Mouse (Mus musculus) lung, adult 2 months (tissue): ENCODE data around the gene Hist1h3a. TPM values are rescaled to one million over a fixed set of nuclear protein-coding genes. Genes with fewer than 3 reads are reported as not detected.
"Not testable (repeated sequence)": the region's sequence is repeated elsewhere in the genome, so short reads cannot be mapped to it uniquely, and the experiment has no call there.

ENCODE experiments used
- DNase-seq: peaks from one replicate; pipeline ENCODE4 v3.0.0; 2022
- H3K4me1 ChIP-seq: fragments of 200-500 bp; 2 replicates; pipeline ENCODE4 v1.6.1; 2011; ENCODE audit warnings: low read length; ENCODE audit not compliant: control insufficient read depth, insufficient read depth
- H3K4me3 ChIP-seq: fragments of 200-500 bp; replicated peaks from 2 replicates; pipeline ENCODE3; 2011; ENCODE audit warnings: low read depth, mild to moderate bottlenecking, control low read depth, low read length; ENCODE audit errors: extremely low read depth
- CTCF ChIP-seq: fragments of 200-500 bp; IDR thresholded peaks from 2 replicates; pipeline ENCODE4 v1.5.1; 2011; ENCODE audit warnings: mild to moderate bottlenecking, low read length, control low read depth; ENCODE audit not compliant: insufficient read depth
- POLR2A ChIP-seq: fragments of 200-500 bp; IDR thresholded peaks from 2 replicates; pipeline ENCODE4 v1.6.1; 2011; ENCODE audit warnings: low read depth, mild to moderate bottlenecking, control low read depth, low read length, borderline replicate concordance; ENCODE audit errors: extremely low read depth
- WGBS: fragments of 180-500 bp; shearing (Covaris S2); methylation state at CpG from one replicate; pipeline ENCODE4 v1.1.7; 2018; 5-methylcytosine and 5-hydroxymethylcytosine counted together
- polyA plus RNA-seq: library from polyadenylated mRNA; depleted of rRNA; stranded (reverse); fragments of >200 nt; gene quantifications from 2 replicates; pipeline ENCODE4 v1.2.3, GENCODE M21; 2012

Gene Hist1h3a
- polyA plus RNA-seq, 1 experiment, result 3.1 TPM

DNA sequence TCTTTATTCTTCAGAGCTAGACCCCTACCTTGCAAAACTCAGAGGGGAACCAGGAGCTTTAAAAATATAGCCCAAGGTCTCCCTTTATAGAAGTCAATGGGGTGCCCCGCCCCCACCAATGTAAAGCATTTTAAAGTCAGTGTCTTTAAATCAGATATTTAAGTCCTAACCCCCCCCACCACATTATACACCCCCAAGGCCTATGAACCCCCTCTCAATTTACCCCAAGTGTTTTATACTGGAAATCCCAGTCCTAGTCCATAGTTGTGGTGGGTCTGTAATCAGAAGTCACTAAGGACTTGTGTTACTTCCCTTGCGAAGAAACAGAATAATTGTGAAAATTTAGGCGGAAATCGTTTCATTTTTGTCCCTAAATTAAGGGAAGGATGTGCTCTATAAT is 24.1 kb downstream of the Hist1h3a start:
- TF ChIP-seq CTCF (no peak), POLR2A (no peak)
- WGBS, result 26% methylated on average over 4 of the region's 4 CpGs
- Histone ChIP-seq H3K4me1 (peaks cover 4% of the 10 kb centered on the region), H3K4me3 (peak overlapping the region; percentile 32)
- no peak for DNase-seq

DNA sequence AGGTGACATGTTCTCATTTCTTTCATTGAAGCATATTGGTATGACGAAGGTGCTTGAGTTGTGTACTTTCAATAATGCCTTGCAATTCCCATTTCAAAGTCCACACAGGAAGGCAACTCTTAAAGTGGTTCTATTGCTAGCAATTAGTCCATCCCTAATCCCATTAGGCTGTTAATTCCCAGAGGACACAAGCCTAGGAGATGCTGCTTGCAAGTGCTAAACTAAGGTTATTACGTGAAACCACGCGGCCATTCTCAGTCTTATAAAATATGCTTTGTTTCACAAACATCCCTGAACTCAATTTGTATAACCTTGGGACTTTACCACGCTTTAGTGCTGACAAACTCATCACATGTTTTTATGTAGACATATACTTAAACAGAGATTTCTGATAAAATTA is 25.1 kb downstream of the Hist1h3a start:
- TF ChIP-seq POLR2A, result no peak
- TF ChIP-seq CTCF, result no peak
- DNase-seq, result no peak
- H3K4me1 ChIP-seq, result peaks cover 4% of the 10 kb centered on the region
- WGBS, result 93% methylated on average over 5 of the region's 5 CpGs
- no peak overlapping the region for H3K4me3 ChIP-seq

DNA sequence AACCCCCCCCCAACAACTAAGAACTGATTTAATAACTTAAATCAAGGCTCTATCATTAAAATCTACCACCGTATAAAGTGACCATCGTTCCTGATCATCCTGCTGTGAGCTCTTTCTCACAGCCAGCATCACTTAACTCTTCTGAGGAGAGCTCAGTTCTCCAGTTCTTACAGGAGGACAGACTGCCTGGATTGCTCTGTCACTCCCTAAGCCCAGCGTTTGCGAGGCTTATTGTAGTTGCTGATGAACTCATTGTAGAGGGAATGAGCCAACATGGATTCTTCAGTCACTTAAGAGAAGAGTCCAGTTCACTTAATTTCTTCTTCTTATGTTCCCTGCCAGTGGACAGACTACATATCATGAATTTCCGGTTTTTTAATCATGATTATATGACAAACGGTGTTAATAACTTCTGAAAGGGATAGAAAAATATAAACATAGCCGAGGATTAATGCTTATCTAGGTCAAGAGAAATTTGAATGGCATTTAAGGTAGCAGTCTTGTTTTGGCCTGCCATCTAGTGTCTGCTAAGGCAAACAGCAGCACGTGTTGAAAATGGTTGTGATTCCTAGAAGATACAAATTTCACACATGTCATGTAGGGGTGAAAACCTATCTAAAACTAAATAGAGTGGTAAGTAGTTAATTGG is 29.9 kb downstream of the Hist1h3a start:
- no peak overlapping the region for H3K4me3 ChIP-seq
- H3K4me1 ChIP-seq, result no peaks in the 10 kb centered on the region
- DNase-seq, result no peak
- WGBS, result 22% methylated on average over 8 of the region's 8 CpGs
- TF ChIP-seq POLR2A, result no peak
- peak; percentile 45; the same call in 1 of the 2 replicates for TF ChIP-seq CTCF

DNA sequence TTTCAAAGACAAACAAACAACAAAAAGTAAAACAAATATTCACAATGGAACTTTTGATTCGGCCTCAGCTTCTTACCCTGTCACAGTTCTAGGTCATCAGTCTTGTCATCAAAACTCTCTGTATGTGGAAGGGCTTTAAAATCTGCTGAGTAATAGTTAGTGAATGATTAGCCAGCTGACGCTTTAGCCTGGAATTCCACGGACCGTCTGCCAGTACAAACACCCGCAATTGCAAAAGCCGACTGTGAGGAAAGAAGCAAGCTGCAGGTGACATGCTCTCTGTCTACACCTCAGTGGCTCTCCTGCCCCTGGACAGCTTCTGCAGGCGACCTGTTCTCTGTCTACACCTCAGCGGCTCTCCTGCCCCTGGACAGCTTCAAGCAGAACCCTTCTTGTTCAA is 31.7 kb downstream of the Hist1h3a start:
- 32% methylated on average over 8 of the region's 8 CpGs for WGBS
- Histone ChIP-seq H3K4me3 (no peak overlapping the region), H3K4me1 (no peaks in the 10 kb centered on the region)
- TF ChIP-seq POLR2A, result no peak
- DNase-seq, result no peak

DNA sequence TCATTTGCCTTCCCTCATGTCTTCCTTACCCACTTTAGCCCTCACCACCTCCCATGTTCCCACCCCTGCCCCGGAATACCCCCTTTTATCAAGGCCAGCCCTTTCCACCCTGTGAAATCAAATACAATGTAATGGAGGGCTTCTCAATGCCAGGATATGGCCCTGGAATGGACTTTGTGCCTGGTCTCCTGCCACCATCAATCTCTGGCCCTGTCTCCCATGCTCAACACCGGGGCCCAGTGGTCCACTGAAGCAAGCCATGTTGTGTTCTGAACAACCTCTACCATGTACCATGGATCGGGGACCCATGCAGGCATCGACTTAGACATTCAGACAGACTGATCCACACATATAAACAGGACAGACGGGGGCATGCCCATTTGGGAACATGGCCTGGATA is 32.5 kb downstream of the Hist1h3a start:
- Histone ChIP-seq H3K4me1 (no peaks in the 10 kb centered on the region), H3K4me3 (no peak overlapping the region)
- WGBS, result 91% methylated on average over 5 of the region's 5 CpGs
- no peak for DNase-seq
- TF ChIP-seq CTCF (no peak), POLR2A (no peak)

DNA sequence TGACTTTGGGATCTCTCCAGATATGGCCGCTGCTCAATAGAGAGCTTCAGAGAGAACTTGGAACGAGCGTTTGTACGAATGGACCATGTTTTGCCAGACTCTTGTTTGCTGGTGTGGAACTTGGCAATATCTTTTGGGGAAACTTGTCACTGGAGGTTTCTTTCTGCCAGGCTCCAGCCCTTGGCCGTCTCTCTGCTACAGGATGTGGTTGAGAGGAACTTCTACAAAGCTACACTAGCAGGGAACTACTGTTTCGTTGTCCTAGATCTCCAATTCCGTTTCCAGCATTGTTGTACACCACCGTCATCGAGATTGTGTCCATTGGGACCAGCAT is 33.0 kb downstream of the Hist1h3a start:
- DNase-seq, result no peak
- TF ChIP-seq POLR2A (no peak), CTCF (no peak)
- H3K4me3 ChIP-seq, result no peak overlapping the region
- WGBS, result 80% methylated on average over 9 of the region's 9 CpGs
- H3K4me1 ChIP-seq, result no peaks in the 10 kb centered on the region

DNA sequence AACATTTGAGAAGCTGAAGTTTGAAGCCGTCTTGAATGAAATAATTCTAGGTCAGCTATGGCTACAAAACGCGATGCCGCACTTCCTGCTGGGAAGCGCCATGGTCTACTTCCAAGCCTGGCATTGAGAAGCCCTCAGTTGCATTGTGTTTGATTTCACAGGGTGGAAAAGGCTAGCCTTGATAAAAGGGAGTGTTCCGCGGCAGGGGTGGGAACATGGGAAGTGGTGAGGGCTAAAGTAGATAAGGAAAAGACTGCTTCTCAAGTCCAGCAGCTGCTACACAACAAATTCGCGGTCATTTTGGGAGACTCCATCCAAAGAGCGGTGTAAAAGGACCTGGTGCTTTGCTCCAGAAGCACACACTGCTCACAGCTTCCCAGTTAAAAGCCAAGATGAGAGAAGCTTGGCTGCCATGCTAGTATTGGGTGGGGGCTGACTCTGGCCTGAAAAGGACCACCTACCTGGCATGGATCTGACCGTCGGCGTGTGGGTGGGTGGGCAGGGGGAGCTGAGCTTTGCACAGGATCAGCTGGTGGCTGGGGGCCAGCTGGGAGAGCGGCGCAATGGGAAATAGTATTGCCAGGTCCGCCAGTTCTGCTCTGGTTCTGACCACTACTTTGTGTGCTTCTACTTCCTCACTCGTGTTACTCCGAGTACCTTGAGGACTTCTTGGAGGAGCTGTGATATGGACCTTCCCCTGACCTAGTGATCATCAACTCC is 33.6 kb downstream of the Hist1h3a start:
- TF ChIP-seq CTCF (no peak), POLR2A (no peak)
- no peak for DNase-seq
- no peaks in the 10 kb centered on the region for H3K4me1 ChIP-seq
- H3K4me3 ChIP-seq, result no peak overlapping the region
- WGBS, result 79% methylated on average over 18 of the region's 18 CpGs

DNA sequence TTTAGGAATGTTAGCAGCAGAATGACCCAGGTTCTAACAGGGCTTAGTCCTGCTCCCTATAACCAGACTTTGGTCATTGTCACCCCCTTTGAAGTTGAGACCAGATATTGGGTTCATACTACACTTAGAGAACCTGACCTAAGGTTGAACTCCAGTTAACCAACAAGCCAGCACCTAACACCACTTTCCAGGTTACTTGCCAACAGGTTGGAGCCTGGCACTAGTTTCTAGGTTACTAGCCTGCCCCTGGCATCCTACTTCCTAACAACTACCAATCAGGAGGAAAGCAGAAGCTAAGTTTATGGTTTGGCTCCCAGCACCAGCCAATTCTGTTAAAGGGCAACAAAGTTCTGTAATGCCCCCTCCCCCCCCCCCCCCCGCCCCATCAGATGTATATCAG is 37.0 kb downstream of the Hist1h3a start:
- no peaks in the 10 kb centered on the region for H3K4me1 ChIP-seq
- no peak overlapping the region for H3K4me3 ChIP-seq
- no peak for DNase-seq
- TF ChIP-seq CTCF, result no peak
- no peak for TF ChIP-seq POLR2A
- WGBS, result 95% methylated on average over 1 of the region's 1 CpGs

DNA sequence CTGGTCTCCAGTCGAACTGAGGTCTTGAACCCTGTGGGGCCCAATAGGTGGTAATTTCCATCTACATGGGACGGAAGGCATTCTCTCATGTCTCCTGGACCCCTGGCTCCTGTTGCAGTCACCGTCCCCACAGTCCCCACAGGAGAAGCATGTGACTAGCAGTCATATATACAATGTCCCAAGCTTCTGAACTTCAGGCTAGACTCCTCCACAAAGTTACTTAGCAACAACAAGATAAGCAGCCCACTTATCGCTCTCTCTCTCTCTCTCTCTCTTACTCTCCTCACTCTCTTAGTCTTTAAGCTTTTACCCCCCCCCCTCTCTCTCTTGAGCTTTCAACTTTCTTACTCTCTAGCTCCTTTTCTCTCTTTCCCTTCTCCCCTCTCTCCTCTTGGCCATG is 37.9 kb downstream of the Hist1h3a start:
- no peak for TF ChIP-seq CTCF
- no peak for TF ChIP-seq POLR2A
- DNase-seq, result no peak
- Histone ChIP-seq H3K4me1 (no peaks in the 10 kb centered on the region), H3K4me3 (no peak overlapping the region)
- WGBS, result 77% methylated on average over 4 of the region's 4 CpGs

DNA sequence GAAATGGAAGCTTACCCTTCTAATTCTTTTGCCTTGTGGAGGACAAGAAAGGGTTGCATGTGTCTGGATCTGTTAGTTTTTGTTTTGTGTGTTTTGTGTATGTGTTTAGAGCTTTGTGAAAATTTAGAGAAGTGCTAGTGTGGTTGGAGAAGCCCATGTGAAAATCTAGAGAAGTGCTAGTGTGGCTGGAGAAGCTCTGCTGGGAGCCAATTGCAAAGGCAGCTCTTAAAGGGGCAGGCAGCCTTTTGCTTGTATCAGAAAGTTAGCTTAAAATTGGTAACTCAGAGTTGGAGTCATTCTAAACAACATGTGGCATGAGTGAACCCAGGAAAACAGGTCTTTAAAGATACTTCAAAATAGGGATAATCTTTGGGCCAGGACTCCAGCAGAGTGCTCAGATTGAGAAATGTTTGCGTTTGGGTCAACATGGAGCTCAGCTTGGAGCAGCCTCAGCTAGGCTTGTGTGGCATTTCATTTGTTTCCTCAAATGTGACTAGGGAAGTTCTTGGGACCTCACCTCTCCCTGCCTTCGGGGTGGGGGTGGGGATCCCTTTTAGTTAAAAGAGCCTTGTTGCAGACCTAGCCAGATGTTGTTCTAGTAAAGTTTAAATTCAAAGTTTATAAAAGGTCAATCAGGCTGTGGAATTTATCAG is 44.5 kb downstream of the Hist1h3a start:
- not testable (repeated sequence) for DNase-seq
- whole genome bisulfite sequencing, result 19% methylated on average over 2 of the region's 2 CpGs

DNA sequence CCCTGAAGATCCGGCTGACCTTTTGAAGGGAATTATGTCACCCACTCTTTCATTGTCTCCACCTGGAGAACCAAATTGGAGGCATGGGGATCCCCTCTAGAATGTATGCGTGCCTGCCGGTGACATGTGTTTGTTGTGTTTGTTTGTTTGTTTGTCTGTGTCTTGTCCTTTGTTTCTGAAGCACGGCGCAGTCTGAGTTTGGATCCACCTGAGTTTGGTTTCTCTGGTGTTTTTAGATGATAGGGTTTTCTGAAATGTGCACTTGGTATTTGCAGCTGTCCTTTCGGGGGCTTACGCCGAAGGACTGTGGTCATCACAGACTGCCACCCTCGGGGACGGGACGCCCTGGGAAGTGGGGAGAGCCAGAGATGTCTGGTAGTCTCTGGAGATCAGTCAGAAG is 45.0 kb downstream of the Hist1h3a start:
- no peak overlapping the region for H3K4me3 ChIP-seq
- TF ChIP-seq CTCF, result no peak
- no peak for TF ChIP-seq POLR2A
- WGBS, result 49% methylated on average over 11 of the region's 11 CpGs
- no peak for DNase-seq
- H3K4me1 ChIP-seq, result no peaks in the 10 kb centered on the region

More for the DNA sequence above, 44.5 kb downstream of the Hist1h3a start:
- H3K4me3 ChIP-seq, H3K4me1 ChIP-seq: not testable (repeated sequence)
